Mouse (Mus musculus) intestine, postnatal 0 days (tissue): ENCODE measurements around the gene Wnt9b. TPM values are rescaled to one million over a fixed set of nuclear protein-coding genes. Genes with fewer than 3 reads are reported as not detected.
A peak's percentile ranks its signal among the peaks of the same experiment; 100 is the strongest.

Source experiments
- ATAC-seq: fragments of 200-750 bp; cut with Nextera tagmentation; 2 replicates; pipeline ENCODE4 v1.8.0; 2017; ENCODE audit warnings: mild to moderate bottlenecking, moderate TSS enrichment, moderate library complexity
- H3K27ac ChIP-seq: fragments of 300-500 bp; sonication (generic); 2 replicates; pipeline ENCODE4 v1.5.1; 2014; ENCODE audit warnings: mild to moderate bottlenecking, low read depth, low read length, moderate library complexity
- H3K27me3 ChIP-seq: fragments of 300-500 bp; sonication (generic); replicated peaks from 2 replicates; pipeline ENCODE4 v1.6.1; 2014; ENCODE audit warnings: low read length, mixed read lengths; ENCODE audit not compliant: control insufficient read depth, insufficient read depth
- H3K36me3 ChIP-seq: fragments of 300-500 bp; sonication (generic); 2 replicates; pipeline ENCODE4 v1.6.1; 2014; ENCODE audit warnings: mild to moderate bottlenecking, moderate library complexity; ENCODE audit not compliant: control insufficient read depth, insufficient read depth
- H3K4me1 ChIP-seq: fragments of 300-500 bp; sonication (generic); replicated peaks from 2 replicates; pipeline ENCODE4 v1.6.1; 2014; ENCODE audit warnings: antibody characterized with exemption, low read length, mixed read lengths; ENCODE audit not compliant: control insufficient read depth, insufficient read depth
- H3K4me2 ChIP-seq: fragments of 300-500 bp; sonication (generic); replicated peaks from 2 replicates; pipeline ENCODE4 v1.6.1; 2014; ENCODE audit warnings: low read depth, mild to moderate bottlenecking, moderate library complexity
- H3K4me3 ChIP-seq: fragments of 300-500 bp; sonication (generic); 2 replicates; pipeline ENCODE4 v1.5.1; 2014; ENCODE audit warnings: low read depth, low read length
- H3K9ac ChIP-seq: fragments of 300-500 bp; sonication (generic); 2 replicates; pipeline ENCODE4 v1.6.1; 2014; ENCODE audit warnings: mild to moderate bottlenecking, low read depth, low read length
- H3K9me3 ChIP-seq: fragments of 300-500 bp; sonication (generic); 2 replicates; pipeline ENCODE4 v1.6.1; 2016; ENCODE audit warnings: mixed run types; ENCODE audit not compliant: control insufficient read depth
- CTCF ChIP-seq: sonication (generic); IDR thresholded peaks from 2 replicates; pipeline ENCODE4 v1.5.1; 2016; ENCODE audit warnings: low read depth, mild to moderate bottlenecking, control low read depth, antibody characterized with exemption, moderate library complexity
- WGBS: fragments of 180-500 bp; shearing (Covaris S2); extraction: QIAGEN DNeasy Blood & Tissue Kit; methylation state at CpG from one replicate; pipeline ENCODE4 v1.1.7; 2014; 5-methylcytosine and 5-hydroxymethylcytosine counted together
- polyA plus RNA-seq: library from polyadenylated mRNA; unstranded; fragments of >200 nt; fragmentation: Nextera tagmentation; extraction: Ambion mirVana; gene quantifications from 2 replicates; pipeline ENCODE4 v1.2.1, GENCODE M21; 2015

Wnt9b gene
- polyA plus RNA-seq, 1 experiment from 2014 or later: 0.09 TPM

DNA sequence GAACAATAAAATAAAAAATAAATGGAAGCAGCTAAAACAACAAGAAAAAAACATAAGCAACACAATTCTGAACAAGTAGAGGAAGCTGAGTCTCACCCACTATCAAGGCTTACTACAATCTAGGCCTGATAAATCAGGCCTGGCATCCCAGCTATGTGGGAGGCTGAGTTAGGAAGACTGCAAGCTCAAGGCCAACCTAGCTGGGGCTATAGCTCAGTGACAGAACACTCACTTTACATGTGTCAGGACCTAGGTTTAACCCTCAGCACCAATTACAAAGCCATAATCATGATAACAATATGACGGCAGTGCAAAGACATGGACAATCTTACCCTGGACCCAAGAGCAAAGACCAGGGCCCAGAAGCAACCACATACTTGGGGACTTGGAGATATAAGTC, 58.6 kb downstream of the Wnt9b start:
- H3K9ac ChIP-seq: no peak overlapping the region
- 0 out of 2 replicates have a peak, but pooled peaks cover 4% of the 10 kb centered on the region for H3K4me1 ChIP-seq
- 50% methylated on average over 1 of the region's 1 CpGs for WGBS
- H3K36me3 ChIP-seq: peaks cover 29% of the 10 kb centered on the region
- no peak overlapping the region for H3K4me3 ChIP-seq
- TF ChIP-seq CTCF: no peak
- H3K27me3 ChIP-seq: no peaks in the 10 kb centered on the region
- H3K4me2 ChIP-seq: no peak overlapping the region
- ATAC-seq: peak; percentile 52
- H3K27ac ChIP-seq: no peak overlapping the region
- no peaks in the 10 kb centered on the region for H3K9me3 ChIP-seq

DNA sequence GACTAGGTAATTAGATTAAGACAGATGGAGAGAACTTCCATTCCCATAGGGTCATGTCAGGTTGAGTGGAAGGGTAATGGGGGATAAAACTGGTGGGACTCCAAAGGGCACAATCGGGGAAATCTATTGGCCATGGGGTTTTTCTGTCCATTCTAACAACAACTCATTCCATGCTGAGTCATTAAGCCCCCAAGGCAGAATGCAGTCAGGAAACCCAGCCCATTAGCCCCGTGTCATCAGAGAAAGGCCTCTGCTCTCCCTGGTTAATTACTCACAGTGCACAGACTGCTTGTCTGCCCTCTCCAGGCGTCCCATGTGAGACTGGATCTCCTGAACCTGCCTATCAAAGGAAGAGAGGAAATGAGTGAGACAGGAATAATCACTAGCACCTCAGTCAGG, 60.6 kb downstream of the Wnt9b start:
- Histone ChIP-seq H3K9ac (no peak overlapping the region), H3K4me2 (no peak overlapping the region), H3K9me3 (no peaks in the 10 kb centered on the region), H3K27me3 (no peaks in the 10 kb centered on the region), H3K36me3 (peaks cover 47% of the 10 kb centered on the region), H3K4me3 (no peak overlapping the region), H3K27ac (peak overlapping the region; percentile 60), H3K4me1 (0 out of 2 replicates have a peak, but pooled peaks cover 4% of the 10 kb centered on the region)
- no peak for ATAC-seq
- TF ChIP-seq CTCF: no peak
- WGBS: 34% methylated on average over 3 of the region's 3 CpGs

DNA sequence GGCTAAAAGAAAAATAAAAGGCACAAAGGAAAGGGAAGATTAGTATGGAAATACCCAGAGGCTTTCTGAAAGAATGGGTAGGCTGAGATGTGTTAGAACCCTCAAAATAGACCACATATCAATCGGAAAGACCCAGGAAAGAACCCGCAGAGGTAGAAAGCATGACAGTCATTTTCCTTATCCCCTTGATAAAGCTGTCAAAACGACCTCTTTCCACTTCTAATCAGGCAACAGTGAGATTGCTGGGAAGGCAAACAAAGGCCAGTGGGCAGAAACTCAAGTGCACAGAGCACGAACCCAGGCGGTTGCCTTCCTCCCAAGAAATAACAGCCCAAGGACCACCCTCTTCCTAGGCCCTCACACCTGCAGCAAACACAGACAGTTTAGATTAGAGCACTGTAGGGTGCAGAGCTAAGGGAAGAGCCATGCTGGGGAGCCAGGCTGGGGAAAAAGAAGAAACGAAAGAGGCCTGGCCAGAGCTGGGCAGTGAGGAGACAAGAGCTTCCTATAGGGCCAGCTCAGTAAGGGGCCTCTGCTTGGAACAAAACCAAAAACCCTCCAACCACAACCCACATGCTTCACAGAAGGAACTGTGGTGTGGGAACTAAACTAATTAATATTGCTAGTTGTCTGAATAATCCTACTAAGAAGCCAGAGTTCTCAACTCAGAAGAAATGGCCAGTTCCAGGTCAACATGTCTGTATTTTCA, 61.2 kb downstream of the Wnt9b start:
- Histone ChIP-seq H3K4me1 (0 out of 2 replicates have a peak, but pooled peaks cover 4% of the 10 kb centered on the region), H3K4me2 (no peak overlapping the region), H3K27ac (peak overlapping the region; percentile 60), H3K9ac (no peak overlapping the region), H3K27me3 (no peaks in the 10 kb centered on the region), H3K4me3 (no peak overlapping the region), H3K36me3 (peaks cover 52% of the 10 kb centered on the region), H3K9me3 (no peaks in the 10 kb centered on the region)
- no peak for TF ChIP-seq CTCF
- WGBS: 55% methylated on average over 6 of the region's 6 CpGs
- ATAC-seq: no peak

DNA sequence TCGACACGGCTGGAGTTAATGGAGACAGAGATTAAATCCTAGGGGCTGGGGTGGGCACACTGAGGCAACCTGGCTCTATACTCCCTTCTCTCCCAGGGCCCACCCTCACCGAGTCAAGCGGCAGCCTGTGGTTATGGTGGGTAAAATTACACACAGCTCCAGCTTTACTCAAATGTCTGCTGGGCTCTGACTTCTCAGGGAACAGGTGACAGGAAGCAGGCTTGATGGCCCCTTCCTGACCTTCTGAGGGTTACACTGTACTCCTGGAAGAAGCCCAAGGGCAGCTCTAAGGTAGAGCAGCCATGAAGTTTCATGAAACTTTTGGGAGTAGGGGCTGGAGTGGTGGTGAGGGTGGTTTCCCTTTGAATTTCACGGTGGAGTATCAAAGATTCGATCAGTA, 62.9 kb downstream of the Wnt9b start:
- Histone ChIP-seq H3K9ac (no peak overlapping the region), H3K27me3 (no peaks in the 10 kb centered on the region), H3K4me2 (no peak overlapping the region), H3K27ac (no peak overlapping the region; the same call in 1 of the 2 replicates), H3K36me3 (peaks cover 69% of the 10 kb centered on the region), H3K4me3 (no peak overlapping the region), H3K9me3 (no peaks in the 10 kb centered on the region), H3K4me1 (0 out of 2 replicates have a peak, but pooled peaks cover 4% of the 10 kb centered on the region)
- no peak for TF ChIP-seq CTCF
- ATAC-seq: no peak
- 88% methylated on average over 6 of the region's 6 CpGs for WGBS

DNA sequence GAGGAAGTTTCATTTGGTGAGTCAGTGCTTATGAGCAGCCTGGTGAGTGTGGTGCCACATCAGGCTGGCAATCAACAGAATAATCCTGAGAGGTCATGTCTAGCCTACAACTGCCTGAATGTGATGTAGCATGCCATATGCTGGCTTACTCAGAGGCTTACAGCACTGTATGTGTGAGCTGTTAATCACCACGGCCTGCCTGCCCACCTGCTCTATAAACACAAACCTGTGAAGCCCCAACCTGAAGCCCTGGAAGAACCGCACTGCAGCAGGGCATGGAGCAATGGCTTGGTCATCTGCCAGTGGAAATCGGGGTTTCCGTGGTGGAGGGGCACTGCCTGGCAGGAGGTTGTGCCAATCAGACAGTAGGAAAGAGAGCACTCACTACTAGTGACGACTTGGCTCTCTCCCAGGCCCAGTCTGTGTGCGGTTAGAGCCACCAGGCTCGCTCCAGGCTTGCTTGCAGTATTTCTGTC, 64.3 kb downstream of the Wnt9b start:
- H3K9me3 ChIP-seq: no peaks in the 10 kb centered on the region
- no peak for ATAC-seq
- no peak for TF ChIP-seq CTCF
- no peak overlapping the region for H3K9ac ChIP-seq
- WGBS: 87% methylated on average over 7 of the region's 7 CpGs
- peak overlapping the region; percentile 60; the same call in 1 of the 2 replicates for H3K27ac ChIP-seq
- 0 out of 2 replicates have a peak, but pooled peaks cover 1% of the 10 kb centered on the region for H3K4me1 ChIP-seq
- H3K36me3 ChIP-seq: peaks cover 83% of the 10 kb centered on the region
- no peak overlapping the region for H3K4me2 ChIP-seq
- no peak overlapping the region for H3K4me3 ChIP-seq
- no peaks in the 10 kb centered on the region for H3K27me3 ChIP-seq

DNA sequence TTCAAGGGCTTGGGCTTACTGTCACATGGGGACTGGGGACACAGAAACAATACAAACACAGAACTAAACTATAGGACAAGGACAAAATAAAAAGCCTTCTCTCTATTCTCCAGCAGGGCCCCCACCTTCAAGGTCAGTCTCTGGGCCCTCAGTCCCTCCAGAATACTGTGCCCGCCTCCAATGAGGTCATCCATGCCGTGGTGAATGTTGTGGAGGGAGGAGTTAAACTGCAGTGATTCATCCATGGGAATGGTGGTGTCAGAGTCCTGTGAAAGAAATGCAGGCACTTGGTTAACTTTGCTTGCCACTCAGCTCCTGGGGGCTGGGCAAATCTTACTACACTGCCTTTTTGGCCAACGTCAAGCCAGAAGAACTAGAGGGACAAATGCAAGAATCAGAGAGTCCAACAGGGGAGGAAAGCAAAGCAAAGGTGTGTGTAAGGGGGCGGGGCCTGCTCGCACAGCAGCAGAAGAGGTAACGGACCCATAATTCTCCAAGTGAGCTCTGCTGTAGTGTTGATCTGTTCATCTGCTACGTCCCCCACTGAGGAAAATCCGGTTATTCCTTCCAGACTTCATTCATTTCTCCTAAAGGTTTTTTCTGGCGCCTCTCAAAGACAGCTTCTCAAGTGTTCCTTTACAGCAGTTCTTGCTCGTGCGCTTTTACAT, 65.8 kb downstream of the Wnt9b start:
- Histone ChIP-seq H3K36me3 (peaks cover 95% of the 10 kb centered on the region), H3K4me1 (no peaks in the 10 kb centered on the region)
- WGBS: 55% methylated on average over 11 of the region's 11 CpGs

More for the DNA sequence above, 65.8 kb downstream of the Wnt9b start:
- no peak for TF ChIP-seq CTCF
- H3K4me3 ChIP-seq: no peak overlapping the region
- H3K27me3 ChIP-seq: no peaks in the 10 kb centered on the region
- 0 out of 2 replicates have a peak overlapping the region, but pooled peaks have one; percentile 11 for H3K9ac ChIP-seq
- peak; percentile 80 for ATAC-seq
- H3K27ac ChIP-seq: peak overlapping the region; percentile 54
- no peaks in the 10 kb centered on the region for H3K9me3 ChIP-seq
- H3K4me2 ChIP-seq: no peak overlapping the region

Other genes with a start within 250 kb of the Wnt9b start
- not detected in 2 replicates for gene Lrrc37a, start 245.2 kb downstream of the Wnt9b start, polyA plus RNA-seq
- not detected in 2 replicates for gene Gm884, start 128.7 kb downstream of the Wnt9b start, polyA plus RNA-seq
- gene Lyzl6, start 110.9 kb downstream of the Wnt9b start, polyA plus RNA-seq: not detected in 2 replicates
- 2.3 and 3.7 TPM in 2 replicates for gene Rprml, start 100.3 kb downstream of the Wnt9b start, polyA plus RNA-seq
- 106 and 113 TPM in 2 replicates for gene Gosr2, start 51.9 kb downstream of the Wnt9b start, polyA plus RNA-seq
- gene Wnt3, start 24.3 kb upstream of the Wnt9b start, polyA plus RNA-seq: 0.51 and 0.55 TPM in 2 replicates
- 41.0 and 41.4 TPM in 2 replicates for gene Nsf, start 204.2 kb upstream of the Wnt9b start, polyA plus RNA-seq
- gene Arf2, start 216.9 kb upstream of the Wnt9b start, polyA plus RNA-seq: 33.4 and 35.4 TPM in 2 replicates